Mouse (Mus musculus): ENCODE measurements around the gene Vma21. TPM values are rescaled to one million over a fixed set of nuclear protein-coding genes. Genes with fewer than 3 reads are reported as not detected.

The Vma21 gene
- total RNA-seq (2014; rRNA removed; ENCODE audit: low replicate concordance) (9.6 and 9.7 TPM in 2 replicates), polyA plus RNA-seq (2015; fragmentation: Nextera tagmentation; extraction: Ambion mirVana) (57.7 and 61.0 TPM in 2 replicates)

- peak within 1 kb of the TSS; percentile 91 for H3K27ac ChIP-seq (ENCODE audit: low read depth)
- H3K4me3 ChIP-seq (ENCODE audit: low read depth, low read length), result peak within 1 kb of the TSS; percentile 64
- peak within 1 kb of the TSS; percentile 72 for H3K9ac ChIP-seq (replicated peaks; ENCODE audit: low read depth, low read length)
- H3K27me3 ChIP-seq (ENCODE audit: control insufficient read depth, insufficient read depth, low read length), result no peaks in the 10 kb centered on the region
- WGBS, result 21% methylated on average over 12 of the region's 12 CpGs
- TF ChIP-seq EP300 (IDR thresholded peaks at IDR 0.05; ENCODE audit: low read depth) (no peak), CTCF (IDR thresholded peaks at IDR 0.05; ENCODE audit: low read depth) (no peak)
- peak; percentile 6 for DNase-seq (ENCODE audit: low spot score)
- ATAC-seq (ENCODE audit: insufficient read depth, low read depth), result peak; percentile 25; the same call in 1 of the 2 replicates
- no peaks in the 10 kb centered on the region for H3K4me1 ChIP-seq (ENCODE audit: control insufficient read depth, insufficient read depth)
- no peaks in the 10 kb centered on the region for H3K36me3 ChIP-seq (replicated peaks; ENCODE audit: control insufficient read depth, insufficient read depth, low read length)
- H3K4me2 ChIP-seq (ENCODE audit: low read depth, low read length), result peak within 1 kb of the TSS; percentile 60
- H3K9me3 ChIP-seq (replicated peaks; ENCODE audit: control insufficient read depth, low read length), result no peaks in the 10 kb centered on the region
Observed at GRCm38 (mm10) chrX:71815631-71816345, at the start of gene Vma21. Vma21 (plus strand) TSS chrX:71815924.

GRCm38 (mm10) chrX:71767909-71768308 is 47.8 kb upstream of the Vma21 start:
- H3K27me3 ChIP-seq (ENCODE audit: control insufficient read depth, insufficient read depth, low read length), result no peaks in the 10 kb centered on the region
- DNase-seq (ENCODE audit: low spot score), result no peak
- TF ChIP-seq EP300 (IDR thresholded peaks at IDR 0.05; ENCODE audit: low read depth) (no peak), CTCF (IDR thresholded peaks at IDR 0.05; ENCODE audit: low read depth) (no peak)
- H3K9me3 ChIP-seq (replicated peaks; ENCODE audit: control insufficient read depth, low read length), result no peaks in the 10 kb centered on the region
- H3K36me3 ChIP-seq (replicated peaks; ENCODE audit: control insufficient read depth, insufficient read depth, low read length), result no peaks in the 10 kb centered on the region
- no peak for ATAC-seq (ENCODE audit: insufficient read depth, low read depth)
- H3K4me2 ChIP-seq (ENCODE audit: low read depth, low read length), result no peak overlapping the region
- H3K4me1 ChIP-seq (ENCODE audit: control insufficient read depth, insufficient read depth), result no peaks in the 10 kb centered on the region
- H3K9ac ChIP-seq (replicated peaks; ENCODE audit: low read depth, low read length), result no peak overlapping the region
- H3K27ac ChIP-seq (ENCODE audit: low read depth), result no peak overlapping the region
- no peak overlapping the region for H3K4me3 ChIP-seq (ENCODE audit: low read depth, low read length)
- WGBS, result 65% methylated on average over 1 of the region's 1 CpGs

DNA sequence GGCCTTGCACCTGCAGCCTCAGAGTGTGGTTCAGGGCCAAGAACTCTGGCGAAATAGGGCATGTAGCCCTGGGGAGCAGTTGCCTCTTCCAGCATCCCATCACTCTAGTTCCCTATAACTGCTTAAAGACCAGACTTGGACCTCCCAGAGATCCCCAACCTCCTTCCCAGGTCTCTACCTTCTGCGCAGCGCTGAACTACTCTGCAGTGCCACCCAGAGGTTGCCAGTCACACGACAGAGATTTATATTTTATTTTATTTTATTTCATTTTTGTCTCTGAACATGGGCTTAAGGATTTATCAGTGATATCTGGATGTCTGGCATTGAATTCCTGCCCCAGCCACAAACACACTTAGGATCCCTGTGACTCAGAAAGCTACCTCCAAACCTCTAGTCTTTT is 24.6 kb upstream of the Vma21 start:
- no peak overlapping the region for H3K27ac ChIP-seq (ENCODE audit: low read depth)
- no peaks in the 10 kb centered on the region for H3K4me1 ChIP-seq (ENCODE audit: control insufficient read depth, insufficient read depth)
- TF ChIP-seq EP300 (IDR thresholded peaks at IDR 0.05; ENCODE audit: low read depth), result no peak
- peak; percentile 23; the same call in 1 of the 2 replicates for TF ChIP-seq CTCF (IDR thresholded peaks at IDR 0.05; ENCODE audit: low read depth)
- no peak for ATAC-seq (ENCODE audit: insufficient read depth, low read depth)
- 8% methylated on average over 4 of the region's 4 CpGs for WGBS
- no peak overlapping the region for H3K9ac ChIP-seq (replicated peaks; ENCODE audit: low read depth, low read length)
- H3K4me3 ChIP-seq (ENCODE audit: low read depth, low read length), result no peak overlapping the region
- no peaks in the 10 kb centered on the region for H3K36me3 ChIP-seq (replicated peaks; ENCODE audit: control insufficient read depth, insufficient read depth, low read length)
- no peak overlapping the region for H3K4me2 ChIP-seq (ENCODE audit: low read depth, low read length)
- DNase-seq (ENCODE audit: low spot score), result no peak
- no peaks in the 10 kb centered on the region for H3K27me3 ChIP-seq (ENCODE audit: control insufficient read depth, insufficient read depth, low read length)
- no peaks in the 10 kb centered on the region for H3K9me3 ChIP-seq (replicated peaks; ENCODE audit: control insufficient read depth, low read length)

DNA sequence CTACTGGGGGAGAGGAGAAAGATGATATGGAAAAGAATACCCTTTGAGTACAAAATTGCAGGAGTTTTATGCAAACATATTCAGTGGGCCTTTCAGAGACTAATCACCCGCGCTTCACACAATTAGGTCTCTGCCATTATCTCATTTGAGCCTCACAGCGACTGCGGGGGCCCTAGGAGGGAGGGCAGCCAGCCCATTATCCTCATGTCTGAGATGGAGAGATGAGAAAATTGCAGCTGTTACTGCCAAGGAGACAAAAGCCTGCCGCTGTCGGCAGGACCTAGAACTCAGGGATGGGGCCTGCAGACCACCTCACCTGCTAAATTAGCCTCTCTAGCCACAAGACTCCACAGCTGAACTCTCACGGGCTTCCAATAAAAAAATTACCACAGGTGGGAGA is 18.0 kb upstream of the Vma21 start:
- no peak for DNase-seq (ENCODE audit: low spot score)
- no peak overlapping the region for H3K9ac ChIP-seq (replicated peaks; ENCODE audit: low read depth, low read length)
- H3K27ac ChIP-seq (ENCODE audit: low read depth), result no peak overlapping the region
- 0 out of 2 replicates have a peak, but pooled peaks cover 3% of the 10 kb centered on the region for H3K27me3 ChIP-seq (ENCODE audit: control insufficient read depth, insufficient read depth, low read length)
- TF ChIP-seq CTCF (IDR thresholded peaks at IDR 0.05; ENCODE audit: low read depth) (no peak), EP300 (IDR thresholded peaks at IDR 0.05; ENCODE audit: low read depth) (no peak)
- H3K4me2 ChIP-seq (ENCODE audit: low read depth, low read length), result no peak overlapping the region
- WGBS, result 54% methylated on average over 7 of the region's 7 CpGs
- ATAC-seq (ENCODE audit: insufficient read depth, low read depth), result no peak
- H3K4me1 ChIP-seq (ENCODE audit: control insufficient read depth, insufficient read depth), result no peaks in the 10 kb centered on the region
- no peaks in the 10 kb centered on the region for H3K36me3 ChIP-seq (replicated peaks; ENCODE audit: control insufficient read depth, insufficient read depth, low read length)
- no peak overlapping the region for H3K4me3 ChIP-seq (ENCODE audit: low read depth, low read length)
- H3K9me3 ChIP-seq (replicated peaks; ENCODE audit: control insufficient read depth, low read length), result no peaks in the 10 kb centered on the region

DNA sequence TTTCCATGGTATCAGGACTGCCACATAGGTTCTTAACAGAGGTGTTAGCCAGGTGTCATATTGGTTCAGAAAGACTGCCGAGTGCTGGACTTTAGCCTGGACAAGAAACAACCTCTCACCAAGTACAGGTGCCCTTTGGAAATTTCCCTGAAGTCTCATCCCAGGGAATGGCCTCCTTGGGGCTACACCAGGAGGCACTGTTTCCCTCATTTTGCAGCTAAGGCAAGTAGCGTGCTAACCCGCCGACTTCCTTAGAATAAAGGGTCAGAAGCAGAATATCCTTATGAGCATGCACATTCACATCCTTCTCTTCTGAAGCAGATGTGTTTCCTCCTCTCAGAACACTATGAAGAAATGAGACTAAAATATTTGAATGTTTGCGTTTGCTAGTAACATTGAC is 16.8 kb upstream of the Vma21 start:
- Histone ChIP-seq H3K27me3 (ENCODE audit: control insufficient read depth, insufficient read depth, low read length) (0 out of 2 replicates have a peak, but pooled peaks cover 3% of the 10 kb centered on the region), H3K27ac (ENCODE audit: low read depth) (no peak overlapping the region), H3K9ac (replicated peaks; ENCODE audit: low read depth, low read length) (no peak overlapping the region), H3K4me1 (ENCODE audit: control insufficient read depth, insufficient read depth) (no peaks in the 10 kb centered on the region), H3K4me2 (ENCODE audit: low read depth, low read length) (no peak overlapping the region), H3K4me3 (ENCODE audit: low read depth, low read length) (no peak overlapping the region), H3K36me3 (replicated peaks; ENCODE audit: control insufficient read depth, insufficient read depth, low read length) (no peaks in the 10 kb centered on the region), H3K9me3 (replicated peaks; ENCODE audit: control insufficient read depth, low read length) (no peaks in the 10 kb centered on the region)
- ATAC-seq (ENCODE audit: insufficient read depth, low read depth), result no peak
- 35% methylated on average over 5 of the region's 5 CpGs for WGBS
- DNase-seq (ENCODE audit: low spot score), result no peak
- peak; percentile 51 for TF ChIP-seq CTCF (IDR thresholded peaks at IDR 0.05; ENCODE audit: low read depth)
- TF ChIP-seq EP300 (IDR thresholded peaks at IDR 0.05; ENCODE audit: low read depth), result no peak

Data from heart, postnatal 0 days (tissue).